Comparison of ENCODE assay signal across 8 mouse cellular contexts in genomic region chr7:29155838-29156782, GRCm38 (mm10). TPM values are rescaled to one million over a fixed set of nuclear protein-coding genes. Genes with fewer than 3 reads are reported as not detected.
DNase-seq lines count a peak whose midpoint lies in the region; ATAC-seq and TF ChIP-seq lines count a peak whose summit lies in the region.

Fam98c (minus strand) TSS chr7:29156234.

- no peaks in the 10 kb centered on the region for H3K27me3 ChIP-seq in MEL (ENCODE audit: control insufficient read depth in 1 of 2, insufficient read depth in 2 of 2, low read length in 2 of 2)
- H3K27me3 ChIP-seq in cerebellum, adult 2 months (ENCODE audit: control insufficient read depth, insufficient read depth, low read length), result no peaks in the 10 kb centered on the region
- H3K27me3 ChIP-seq in forebrain, postnatal 0 days (ENCODE audit: insufficient read depth, low read length), result no peaks in the 10 kb centered on the region
- peaks cover 19% of the 10 kb centered on the region for H3K27me3 ChIP-seq in lung, embryonic 14.5 days (ENCODE audit: insufficient read depth, low read length)
- no peaks in the 10 kb centered on the region for H3K27me3 ChIP-seq in thymus, adult 2 months (ENCODE audit: control insufficient read depth, insufficient read depth, low read length)

- peak within 1 kb of the TSS; percentile 72 for H3K9ac ChIP-seq in MEL (ENCODE audit: control insufficient read depth, low read depth, low read length, poor library complexity, severe bottlenecking)
- peak within 1 kb of the TSS; percentile 69 for H3K9ac ChIP-seq in forebrain, postnatal 0 days
- peak within 1 kb of the TSS; percentile 70 for H3K9ac ChIP-seq in lung, embryonic 14.5 days

- intact Hi-C loops in heart, postnatal 36 days (cut with DNase I), result no loop called here

- ATAC-seq in forebrain, postnatal 0 days, result peak; percentile 87
- peak; percentile 85 for ATAC-seq in lung, embryonic 14.5 days (ENCODE audit: insufficient read depth)

- peaks cover 0 to 11% of the 10 kb centered on the region in 2 experiments; a peak in 1 of 4 replicates for H3K4me1 ChIP-seq in MEL (ENCODE audit: control insufficient read depth in 1 of 2, insufficient read depth in 2 of 2, low read length in 2 of 2)
- H3K4me1 ChIP-seq in cerebellum, adult 2 months (ENCODE audit: control insufficient read depth, insufficient read depth, low read length), result peaks cover 10% of the 10 kb centered on the region
- no peaks in the 10 kb centered on the region for H3K4me1 ChIP-seq in forebrain, postnatal 0 days (ENCODE audit: insufficient read depth)
- H3K4me1 ChIP-seq in lung, embryonic 14.5 days (ENCODE audit: insufficient read depth), result 0 out of 2 replicates have a peak, but pooled peaks cover 3% of the 10 kb centered on the region
- H3K4me1 ChIP-seq in olfactory bulb, adult 2 months (ENCODE audit: control insufficient read depth, insufficient read depth, low read length), result peaks cover 17% of the 10 kb centered on the region
- peaks cover 20% of the 10 kb centered on the region for H3K4me1 ChIP-seq in thymus, adult 2 months (replicated peaks; ENCODE audit: control insufficient read depth, insufficient read depth, low read length)

- no peak for TF ChIP-seq RAD21 in MEL (IDR thresholded peaks at IDR 0.05; ENCODE audit: low read depth, low read length)

- peak within 1 kb of the TSS; percentile 8 for H3K27ac ChIP-seq in MEL (ENCODE audit: control insufficient read depth, low read depth, low read length)
- H3K27ac ChIP-seq in cerebellum, adult 2 months (ENCODE audit: insufficient read depth, low read length), result peak within 1 kb of the TSS; percentile 78
- peak within 1 kb of the TSS; percentile 86 for H3K27ac ChIP-seq in forebrain, postnatal 0 days (ENCODE audit: low read depth, low read length)
- H3K27ac ChIP-seq in layer of hippocampus, adult 2 months, result peak within 1 kb of the TSS; percentile 98
- peak within 1 kb of the TSS; percentile 84 for H3K27ac ChIP-seq in lung, embryonic 14.5 days (ENCODE audit: low read depth)
- H3K27ac ChIP-seq in olfactory bulb, adult 2 months (ENCODE audit: insufficient read depth, low read depth, low read length), result peak within 1 kb of the TSS; percentile 63
- peak within 1 kb of the TSS; percentile 3; the same call in 1 of the 2 replicates for H3K27ac ChIP-seq in thymus, adult 2 months (ENCODE audit: control insufficient read depth, insufficient read depth, low read length)

- TF ChIP-seq POLR2A in MEL (IDR thresholded peaks at IDR 0.05; ENCODE audit: control insufficient read depth in 1 of 2, insufficient read depth in 1 of 2, low read depth in 1 of 2, low read length in 2 of 2, poor library complexity in 1 of 2), result peak; percentile 48 to 67; a peak in 2 of 4 replicates
- TF ChIP-seq POLR2A in cerebellum, adult 2 months (IDR thresholded peaks at IDR 0.05; ENCODE audit: borderline replicate concordance, insufficient read depth, low read length), result peak; percentile 72
- no peak; the same call in none of the 2 replicates for TF ChIP-seq POLR2A in olfactory bulb, adult 2 months (IDR thresholded peaks at IDR 0.05; ENCODE audit: insufficient read depth, low read depth, low read length)
- TF ChIP-seq POLR2A in thymus, adult 2 months (IDR thresholded peaks at IDR 0.05; ENCODE audit: control insufficient read depth, extremely low read depth, insufficient read depth, low read length, poor library complexity), result peak; percentile 44; the same call in 1 of the 2 replicates

- H3K9me3 ChIP-seq in MEL (replicated peaks; ENCODE audit: insufficient read depth, low read length), result no peaks in the 10 kb centered on the region
- no peaks in the 10 kb centered on the region for H3K9me3 ChIP-seq in forebrain, postnatal 0 days (ENCODE audit: low read length)
- H3K9me3 ChIP-seq in lung, embryonic 14.5 days (ENCODE audit: low read depth, low read length), result no peaks in the 10 kb centered on the region

- H3K4me3 ChIP-seq in MEL (ENCODE audit: control insufficient read depth in 1 of 2, insufficient read depth in 1 of 2, low read depth in 2 of 2, low read length in 2 of 2), result peak within 1 kb of the TSS; percentile 75 to 80
- H3K4me3 ChIP-seq in cerebellum, adult 2 months (replicated peaks; ENCODE audit: insufficient read depth, low read depth, low read length), result peak within 1 kb of the TSS; percentile 66
- H3K4me3 ChIP-seq in forebrain, postnatal 0 days (ENCODE audit: low read depth, low read length), result peak within 1 kb of the TSS; percentile 78
- peak within 1 kb of the TSS; percentile 98 for H3K4me3 ChIP-seq in layer of hippocampus, adult 2 months
- H3K4me3 ChIP-seq in lung, embryonic 14.5 days (ENCODE audit: low read depth, low read length), result peak within 1 kb of the TSS; percentile 80
- H3K4me3 ChIP-seq in olfactory bulb, adult 2 months (ENCODE audit: insufficient read depth, low read depth, low read length), result peak within 1 kb of the TSS; percentile 83
- H3K4me3 ChIP-seq in thymus, adult 2 months (ENCODE audit: control insufficient read depth, insufficient read depth, low read length), result peak within 1 kb of the TSS; percentile 64

- peak; percentile 95 for DNase-seq in MEL (ENCODE audit: low read depth, low spot score)
- peak; percentile 91 for DNase-seq in cerebellum, adult 2 months
- peak; percentile 84 for DNase-seq in forebrain, postnatal 0 days
- DNase-seq in heart, postnatal 36 days, result peak; percentile 83
- DNase-seq in layer of hippocampus, adult 2 months (ENCODE audit: low spot score in 2 of 2), result peak; percentile 84 to 86
- DNase-seq in lung, embryonic 14.5 days, result peak; percentile 90
- peak; percentile 84 for DNase-seq in thymus, adult 2 months

- H3K4me2 ChIP-seq in forebrain, postnatal 0 days (ENCODE audit: low read depth), result peak within 1 kb of the TSS; percentile 87
- H3K4me2 ChIP-seq in lung, embryonic 14.5 days, result peak within 1 kb of the TSS; percentile 97

- no peak for TF ChIP-seq EP300 in MEL (IDR thresholded peaks at IDR 0.05; ENCODE audit: low read depth in 1 of 2, low read length in 2 of 2)

- no peaks in the 10 kb centered on the region; a peak in 1 of 4 replicates for H3K36me3 ChIP-seq in MEL (ENCODE audit: control insufficient read depth in 1 of 2, insufficient read depth in 2 of 2, low read length in 2 of 2)
- H3K36me3 ChIP-seq in forebrain, postnatal 0 days (ENCODE audit: insufficient read depth), result peaks cover 2% of the 10 kb centered on the region
- no peaks in the 10 kb centered on the region for H3K36me3 ChIP-seq in lung, embryonic 14.5 days (ENCODE audit: insufficient read depth)
- H3K36me3 ChIP-seq in thymus, adult 2 months (ENCODE audit: control insufficient read depth, insufficient read depth, low read length), result no peaks in the 10 kb centered on the region

- H3K79me2 ChIP-seq in MEL (ENCODE audit: control insufficient read depth, insufficient read depth, low read length, poor library complexity), result no peaks in the 10 kb centered on the region; the same call in 1 of the 2 replicates

- TF ChIP-seq CTCF in MEL (IDR thresholded peaks at IDR 0.05 in 2 of 3, conservative IDR thresholded peaks at IDR 0.05 in 1 of 3; ENCODE audit: control insufficient read depth in 1 of 3, insufficient read depth in 1 of 3, low read depth in 2 of 3, low read length in 3 of 3, poor library complexity in 1 of 3, severe bottlenecking in 1 of 3), result peak in 1 of 3 experiments; percentile 15; a peak in 1 of 6 replicates
- TF ChIP-seq CTCF in cerebellum, adult 2 months (IDR thresholded peaks at IDR 0.05; ENCODE audit: borderline replicate concordance, insufficient read depth, low read depth, low read length), result peak; percentile 16; the same call in 1 of the 2 replicates
- peak; percentile 65 for TF ChIP-seq CTCF in forebrain, postnatal 0 days (IDR thresholded peaks at IDR 0.05; ENCODE audit: low read depth)
- peak; percentile 58 for TF ChIP-seq CTCF in layer of hippocampus, adult 2 months (conservative IDR thresholded peaks at IDR 0.05)
- peak; percentile 52 for TF ChIP-seq CTCF in lung, embryonic 14.5 days (IDR thresholded peaks at IDR 0.05; ENCODE audit: low read depth)
- TF ChIP-seq CTCF in olfactory bulb, adult 2 months (IDR thresholded peaks at IDR 0.05; ENCODE audit: insufficient read depth, low read depth, low read length), result no peak
- TF ChIP-seq CTCF in thymus, adult 2 months (IDR thresholded peaks at IDR 0.05; ENCODE audit: borderline replicate concordance, control insufficient read depth, extremely low read depth, insufficient read depth, low read length, poor library complexity), result no peak

- 3% methylated on average over 68 of the region's 68 CpGs for WGBS in cerebellum, adult 2 months
- WGBS in forebrain, postnatal 0 days, result 3% methylated on average over 57 of the region's 68 CpGs
- WGBS in lung, embryonic 14.5 days, result 3% methylated on average over 67 of the region's 68 CpGs
- WGBS in olfactory bulb, adult 2 months, result 3% methylated on average over 68 of the region's 68 CpGs
- WGBS in thymus, adult 2 months, result 2% methylated on average over 68 of the region's 68 CpGs

TF ChIP-seq in MEL, 35 proteins besides CTCF, POLR2A, EP300 and RAD21 (continues in another document):
- TF ChIP-seq POLR2AphosphoS5 (IDR thresholded peaks at IDR 0.05; ENCODE audit: borderline replicate concordance, low read depth, low read length), result no peak
- 0 out of 2 replicates have a peak, but pooled peaks have one; percentile 21 for TF ChIP-seq ZNF384 (IDR thresholded peaks at IDR 0.05; ENCODE audit: low read depth, low read length)
- TF ChIP-seq MYC (IDR thresholded peaks at IDR 0.05; ENCODE audit: low read depth, low read length), result 0 out of 2 replicates have a peak, but pooled peaks have one; percentile 49
- TF ChIP-seq SIN3A (IDR thresholded peaks at IDR 0.05; ENCODE audit: low read length), result peak; percentile 48
- peak; percentile 20; the same call in 1 of the 2 replicates for TF ChIP-seq RCOR1 (IDR thresholded peaks at IDR 0.05; ENCODE audit: low read depth, low read length)
- 0 out of 2 replicates have a peak, but pooled peaks have one; percentile 48 for TF ChIP-seq HCFC1 (IDR thresholded peaks at IDR 0.05; ENCODE audit: low read depth, low read length)
- no peak for TF ChIP-seq ELF1 (IDR thresholded peaks at IDR 0.05; ENCODE audit: low read depth, low read length)
- TF ChIP-seq MEF2A (IDR thresholded peaks at IDR 0.05; ENCODE audit: extremely low read depth, insufficient replicate concordance, low read depth, low read length, poor library complexity, severe bottlenecking), result no peak

RNA-seq across cellular contexts. Expression of gene Fam98c, which starts in this region (rescaled TPM):
- 11.2 and 14.3 TPM in 2 replicates for total RNA-seq in MEL (2012; rRNA removed)
- polyA plus RNA-seq in MEL (2012; ENCODE audit: insufficient read depth in 1 of 2, insufficient read length in 2 of 2, low read depth in 1 of 2, low replicate concordance in 2 of 2, missing spikeins in 1 of 2), result 10 to 100 TPM in 1 of 2 experiments, not detected in 1; 32.0 TPM
- 76.2 and 81.4 TPM in 2 replicates for polyA plus RNA-seq in cerebellum, adult 2 months (2012; rRNA removed)
- total RNA-seq in forebrain, postnatal 0 days (2014; rRNA removed), result 15.9 and 23.5 TPM in 2 replicates
- polyA plus RNA-seq in forebrain, postnatal 0 days (2015; fragmentation: Nextera tagmentation; extraction: Ambion mirVana), result 24.7 and 25.3 TPM in 2 replicates
- 10 to 100 TPM; 10.6 to 12.0 TPM for total RNA-seq in heart, postnatal 36 days (2021)
- total RNA-seq in layer of hippocampus, adult 2 months (2021), result 10 to 100 TPM; 28.1 to 29.3 TPM
- polyA plus RNA-seq in lung, embryonic 14.5 days (2014; fragmentation: Nextera tagmentation; extraction: Ambion mirVana), result 10.7 and 16.3 TPM in 2 replicates
- not detected in 2 replicates for polyA plus RNA-seq in olfactory bulb, adult 2 months (2012; ENCODE audit: insufficient read depth, insufficient read length, low replicate concordance, missing spikeins)
- polyA plus RNA-seq in thymus, adult 2 months (2012; rRNA removed), result 88.8 and 92.3 TPM in 2 replicates

Comparison
In these comparisons a context has a peak if more than half of its experiments do, and no peak if none do; other contexts are left out.
1. Peak in every context shown above with its lines: DNase-seq, ATAC-seq, H3K4me3 ChIP-seq and H3K27ac ChIP-seq.
2. H3K27ac ChIP-seq: peak in every context shown above with its lines; median percentile 98 in layer of hippocampus, adult 2 months; 86 in forebrain, postnatal 0 days; 84 in lung, embryonic 14.5 days; 78 in cerebellum, adult 2 months; 63 in olfactory bulb, adult 2 months; 8 in MEL; 3 in thymus, adult 2 months.
3. CTCF ChIP-seq: peak in cerebellum, adult 2 months (single experiment), forebrain, postnatal 0 days (single experiment), layer of hippocampus, adult 2 months (single experiment) and lung, embryonic 14.5 days (single experiment); none in olfactory bulb, adult 2 months (single experiment) and thymus, adult 2 months (single experiment).